In genomic region chr1:58392652-58393283, GRCm38 (mm10) we compare ENCODE assay signal across 8 mouse cellular contexts. TPM values are rescaled to one million over a fixed set of nuclear protein-coding genes. Genes with fewer than 3 reads are reported as not detected.
A peak's percentile ranks its signal among the peaks of the same experiment; 100 is the strongest.
DNase-seq lines count a peak whose midpoint lies in the region; ATAC-seq lines count a peak whose summit lies in the region.

Gene Bzw1, plus strand, starts transcription at chr1:58392898.

- peak within 1 kb of the TSS; percentile 98 for H3K9ac ChIP-seq in kidney, embryonic 15.5 days

- peak; percentile 96 for DNase-seq in B cell, adult 2 months
- DNase-seq in brain, adult 2 months (ENCODE audit: low read depth, low spot score), result peak; percentile 98
- peak; percentile 95 for DNase-seq in heart, embryonic 10.5 days (ENCODE audit: low spot score)
- DNase-seq in liver, result peak; percentile 93
- peak; percentile 94 to 97 for DNase-seq in spleen, postnatal 4 days (ENCODE audit: low spot score in 2 of 2)

- no peaks in the 10 kb centered on the region for H3K9me3 ChIP-seq in heart, embryonic 10.5 days
- H3K9me3 ChIP-seq in kidney, embryonic 15.5 days (replicated peaks), result no peaks in the 10 kb centered on the region

- peak within 1 kb of the TSS; percentile 91 for H3K4me3 ChIP-seq in heart, embryonic 10.5 days
- H3K4me3 ChIP-seq in kidney, embryonic 15.5 days (replicated peaks), result peak within 1 kb of the TSS; percentile 98

- peak; percentile 95 for ATAC-seq in erythroblast, adult 5-6 weeks (replicated peaks; ENCODE audit: low FRiP score, poor library complexity, severe bottlenecking)
- ATAC-seq in kidney, embryonic 15.5 days (replicated peaks; ENCODE audit: low FRiP score), result peak; percentile 97
- ATAC-seq in monocyte, adult 5-6 weeks (replicated peaks; ENCODE audit: insufficient number of reproducible peaks, low FRiP score, low TSS enrichment, poor library complexity, severe bottlenecking), result peak; percentile 89

- peak within 1 kb of the TSS; percentile 100 for H3K27ac ChIP-seq in heart, embryonic 10.5 days
- peak within 1 kb of the TSS; percentile 99 for H3K27ac ChIP-seq in kidney, embryonic 15.5 days

- H3K36me3 ChIP-seq in heart, embryonic 10.5 days, result peaks cover 33% of the 10 kb centered on the region
- H3K36me3 ChIP-seq in kidney, embryonic 15.5 days, result peaks cover 32% of the 10 kb centered on the region

- WGBS in heart, embryonic 10.5 days, result under 1% methylated on average over 56 of the region's 61 CpGs
- under 1% methylated on average over 59 of the region's 61 CpGs for WGBS in kidney, embryonic 15.5 days

- H3K4me1 ChIP-seq in heart, embryonic 10.5 days, result peaks cover 14% of the 10 kb centered on the region
- H3K4me1 ChIP-seq in kidney, embryonic 15.5 days, result peaks cover 22% of the 10 kb centered on the region

- no peaks in the 10 kb centered on the region for H3K27me3 ChIP-seq in heart, embryonic 10.5 days (ENCODE audit: insufficient read depth, poor library complexity, severe bottlenecking)
- no peaks in the 10 kb centered on the region for H3K27me3 ChIP-seq in kidney, embryonic 15.5 days

- peak within 1 kb of the TSS; percentile 75 for H3K4me2 ChIP-seq in kidney, embryonic 15.5 days

RNA-seq across cellular contexts. Expression of gene Bzw1, which starts in this region (rescaled TPM):
- 53.8 and 57.5 TPM in 2 replicates for total RNA-seq in erythroblast, adult 5-6 weeks (2015; ENCODE audit: low replicate concordance)
- 43.8 and 48.4 TPM in 2 replicates for total RNA-seq in erythroblast, adult 5-6 weeks (2017; ENCODE audit: low replicate concordance)
- polyA plus RNA-seq in heart, embryonic 10.5 days (2016; fragmentation: Nextera tagmentation; extraction: Ambion mirVana), result 287 and 342 TPM in 2 replicates
- 367 and 397 TPM in 2 replicates for polyA plus RNA-seq in kidney, embryonic 15.5 days (2015; fragmentation: Nextera tagmentation; extraction: Ambion mirVana)
- 164 to 180 TPM (median 178 TPM) in 3 replicates for total RNA-seq in monocyte, adult 5-6 weeks (2017)

Comparison
In these comparisons a context has a peak if more than half of its experiments do, and no peak if none do; other contexts are left out.
1. Peak in every context shown above with its lines: DNase-seq, ATAC-seq, H3K4me3 ChIP-seq and H3K27ac ChIP-seq.